Mouse (Mus musculus): Measurements from ENCODE around the gene Pxylp1. TPM values are rescaled to one million over a fixed set of nuclear protein-coding genes. Genes with fewer than 3 reads are reported as not detected.

Gene Pxylp1
- polyA plus RNA-seq, 1 experiment from 2014 or later: 49.1 TPM

DNA sequence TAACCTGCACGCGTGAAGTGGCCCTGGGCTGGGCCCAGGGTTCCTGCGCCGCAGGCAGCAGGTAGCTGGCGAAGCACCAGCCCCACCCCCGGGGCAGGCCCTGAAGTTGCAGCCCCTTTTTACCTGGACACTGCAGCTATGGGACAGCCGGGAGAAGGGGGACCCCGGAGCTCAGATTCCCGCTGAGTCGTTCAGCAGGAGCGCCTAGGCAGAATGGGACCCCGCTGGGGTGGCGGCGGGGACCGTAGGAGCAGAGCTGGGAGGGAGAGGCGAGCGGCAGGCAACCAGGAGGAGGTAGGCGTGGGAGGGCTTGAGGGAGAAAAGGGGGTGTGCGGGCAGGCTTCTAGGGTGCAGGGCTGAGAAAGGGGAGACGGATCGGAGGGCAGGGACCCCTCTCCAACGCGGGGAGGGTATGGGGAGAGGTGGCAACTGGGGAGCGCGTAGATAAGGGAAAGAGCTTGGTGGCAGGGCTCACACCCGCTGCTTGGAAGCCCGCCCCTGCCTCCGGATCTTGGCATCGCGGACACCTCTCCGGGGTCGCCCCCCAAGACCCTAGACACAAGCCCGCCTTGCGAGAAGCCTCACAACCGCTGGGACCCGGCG, 3.6 kb downstream of the Pxylp1 start:
- DNase-seq (ENCODE audit: low spot score): peak; percentile 43
- Histone ChIP-seq H3K9me3 (replicated peaks) (no peaks in the 10 kb centered on the region), H3K4me1 (peaks cover 94% of the 10 kb centered on the region), H3K36me3 (no peaks in the 10 kb centered on the region), H3K27ac (replicated peaks) (peak overlapping the region; percentile 94), H3K4me3 (peak overlapping the region; percentile 68), H3K27me3 (ENCODE audit: low read depth, poor library complexity, severe bottlenecking) (peaks cover 39% of the 10 kb centered on the region)
- WGBS: under 1% methylated on average over 35 of the region's 37 CpGs

DNA sequence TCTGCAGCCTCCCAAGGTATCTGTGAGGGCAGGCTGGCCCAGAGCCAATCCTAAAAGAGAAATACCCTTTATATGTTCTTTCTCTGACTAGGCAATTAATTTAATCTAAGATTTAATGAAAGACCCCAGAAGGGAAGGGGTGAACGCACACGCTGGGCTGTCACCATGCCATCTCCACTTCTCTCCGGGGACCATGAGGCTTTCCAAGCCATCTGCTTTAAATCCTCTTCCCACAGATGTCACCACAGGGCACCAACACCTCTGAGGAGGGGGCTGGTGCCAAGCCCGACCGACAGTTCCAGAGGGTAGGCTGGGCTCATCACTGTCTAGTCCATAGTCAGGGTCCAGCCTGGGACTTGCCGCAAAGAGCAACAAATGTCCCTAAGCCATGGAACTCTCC, 4.5 kb downstream of the Pxylp1 start:
- DNase-seq (ENCODE audit: low spot score): no peak
- Histone ChIP-seq H3K4me1 (peaks cover 94% of the 10 kb centered on the region), H3K27me3 (ENCODE audit: low read depth, poor library complexity, severe bottlenecking) (peaks cover 39% of the 10 kb centered on the region), H3K27ac (replicated peaks) (peak overlapping the region; percentile 5; the same call in 1 of the 2 replicates), H3K4me3 (peak overlapping the region; percentile 68), H3K36me3 (no peaks in the 10 kb centered on the region), H3K9me3 (replicated peaks) (no peaks in the 10 kb centered on the region)
- WGBS: 15% methylated on average over 6 of the region's 6 CpGs

DNA sequence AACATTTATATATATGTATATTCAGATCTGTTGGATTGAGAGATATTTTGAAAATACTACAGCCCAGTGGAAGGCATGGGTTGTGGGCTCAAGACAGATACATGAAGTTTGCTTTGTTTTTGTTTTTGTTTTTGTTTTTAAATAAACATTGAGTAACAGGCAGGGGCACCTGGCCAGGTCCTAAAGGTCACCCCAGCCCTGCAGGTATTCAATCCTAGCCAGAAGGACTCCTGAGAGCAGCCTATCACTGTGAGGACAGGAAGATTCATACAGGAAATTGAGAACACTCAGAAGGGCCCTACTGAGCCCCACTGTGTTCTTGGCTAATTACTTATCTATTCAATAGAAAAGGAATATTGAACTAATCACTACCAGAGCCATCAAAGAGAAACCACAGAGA, 5.0 kb downstream of the Pxylp1 start:
- Histone ChIP-seq H3K36me3 (no peaks in the 10 kb centered on the region), H3K4me3 (peak overlapping the region; percentile 68), H3K9me3 (replicated peaks) (no peaks in the 10 kb centered on the region), H3K27me3 (ENCODE audit: low read depth, poor library complexity, severe bottlenecking) (peaks cover 39% of the 10 kb centered on the region), H3K27ac (replicated peaks) (0 out of 2 replicates have a peak overlapping the region, but pooled peaks have one; percentile 5), H3K4me1 (peaks cover 94% of the 10 kb centered on the region)
- DNase-seq (ENCODE audit: low spot score): no peak

DNA sequence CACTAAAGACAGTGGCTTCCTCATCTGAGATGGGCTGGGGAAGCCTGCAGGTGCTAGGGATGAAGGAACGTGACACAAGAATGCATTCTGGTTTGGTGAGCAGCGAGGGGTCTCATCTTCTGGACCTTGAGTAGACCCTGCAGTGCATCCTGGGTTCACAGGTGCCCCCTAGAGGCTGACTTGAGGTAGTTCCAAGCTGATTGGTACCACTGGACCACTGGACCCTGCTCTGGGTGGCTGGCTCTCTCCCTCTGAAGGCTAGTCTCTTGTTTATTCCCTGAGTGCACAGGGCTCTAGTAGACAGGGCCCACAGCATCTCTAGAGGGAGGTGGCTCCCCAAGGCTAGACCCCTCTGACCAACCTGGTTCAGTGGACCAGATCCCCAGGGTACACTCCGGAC, 6.7 kb downstream of the Pxylp1 start:
- WGBS: 64% methylated on average over 3 of the region's 3 CpGs
- H3K36me3 ChIP-seq: 0 out of 2 replicates have a peak, but pooled peaks cover 4% of the 10 kb centered on the region
- no peak overlapping the region for H3K4me3 ChIP-seq
- H3K4me1 ChIP-seq: peaks cover 83% of the 10 kb centered on the region
- H3K27ac ChIP-seq (replicated peaks): no peak overlapping the region
- H3K9me3 ChIP-seq (replicated peaks): no peaks in the 10 kb centered on the region
- H3K27me3 ChIP-seq (ENCODE audit: low read depth, poor library complexity, severe bottlenecking): peaks cover 32% of the 10 kb centered on the region
- no peak for DNase-seq (ENCODE audit: low spot score)

DNA sequence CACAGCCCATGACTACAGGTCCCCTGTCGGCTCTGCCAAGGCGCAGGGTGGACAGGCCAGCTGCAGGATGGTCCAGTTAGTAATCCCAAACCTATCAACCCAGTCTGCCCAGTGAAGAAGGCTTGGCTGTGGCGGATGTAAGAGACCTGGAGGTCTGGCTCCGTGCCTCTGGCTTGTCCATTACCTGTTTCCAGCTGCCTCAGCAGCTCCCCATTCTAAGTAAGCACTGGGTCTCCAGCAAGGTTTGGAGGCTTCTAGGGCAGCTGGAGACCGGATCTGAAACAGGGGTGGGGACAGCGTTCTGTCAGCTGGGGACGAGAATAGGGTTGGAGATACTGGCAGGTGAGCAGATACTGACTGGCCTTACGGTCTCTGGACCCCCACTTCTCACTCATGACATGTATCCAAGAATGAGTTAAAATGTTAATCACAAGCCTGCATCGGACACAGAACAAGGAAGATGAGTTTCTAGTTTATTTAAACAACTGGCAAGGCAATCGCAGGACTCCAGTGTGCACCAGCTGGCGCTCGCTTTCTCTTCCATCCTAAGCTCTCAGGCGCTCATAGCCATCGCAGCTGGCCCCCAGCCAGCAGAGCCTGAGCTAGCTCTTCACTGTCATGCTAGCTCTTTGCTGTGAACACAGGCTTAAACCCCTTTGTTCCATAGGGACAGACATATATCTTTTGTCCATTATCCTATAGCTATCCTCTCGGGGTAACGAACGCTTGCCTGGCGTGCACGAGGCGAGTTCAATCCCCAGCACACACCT, 9.8 kb downstream of the Pxylp1 start:
- Histone ChIP-seq H3K36me3 (peaks cover 12% of the 10 kb centered on the region; the same call in 1 of the 2 replicates), H3K27me3 (ENCODE audit: low read depth, poor library complexity, severe bottlenecking) (peaks cover 13% of the 10 kb centered on the region), H3K27ac (replicated peaks) (peak overlapping the region; percentile 28; the same call in 1 of the 2 replicates), H3K4me3 (no peak overlapping the region), H3K4me1 (peaks cover 72% of the 10 kb centered on the region), H3K9me3 (replicated peaks) (no peaks in the 10 kb centered on the region)
- WGBS: 85% methylated on average over 20 of the region's 20 CpGs
- no peak for DNase-seq (ENCODE audit: low spot score)

DNA sequence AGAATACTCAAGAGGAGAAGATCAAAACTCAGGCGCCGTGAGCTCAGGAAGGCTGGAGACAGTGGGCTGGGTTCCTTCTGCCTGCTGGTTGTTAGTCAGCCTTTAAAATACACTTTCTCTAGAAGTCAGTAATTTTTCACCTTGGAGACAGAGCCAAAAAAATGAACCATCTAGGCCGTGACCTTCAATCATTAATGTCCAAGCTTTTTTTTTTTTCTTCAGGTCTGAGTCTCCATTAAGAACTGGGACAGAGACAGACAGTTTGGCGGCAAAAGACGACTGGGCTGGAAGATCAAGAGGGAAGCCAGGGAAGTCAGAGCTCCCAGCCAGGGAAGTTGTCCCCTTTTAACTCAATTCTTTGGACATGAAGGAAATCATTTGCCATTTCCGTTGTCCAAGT, 10.6 kb downstream of the Pxylp1 start:
- Histone ChIP-seq H3K4me3 (no peak overlapping the region), H3K9me3 (replicated peaks) (no peaks in the 10 kb centered on the region), H3K4me1 (peaks cover 67% of the 10 kb centered on the region), H3K27ac (replicated peaks) (no peak overlapping the region), H3K27me3 (ENCODE audit: low read depth, poor library complexity, severe bottlenecking) (peaks cover 5% of the 10 kb centered on the region), H3K36me3 (peaks cover 12% of the 10 kb centered on the region; the same call in 1 of the 2 replicates)
- DNase-seq (ENCODE audit: low spot score): no peak
- 85% methylated on average over 6 of the region's 6 CpGs for WGBS

DNA sequence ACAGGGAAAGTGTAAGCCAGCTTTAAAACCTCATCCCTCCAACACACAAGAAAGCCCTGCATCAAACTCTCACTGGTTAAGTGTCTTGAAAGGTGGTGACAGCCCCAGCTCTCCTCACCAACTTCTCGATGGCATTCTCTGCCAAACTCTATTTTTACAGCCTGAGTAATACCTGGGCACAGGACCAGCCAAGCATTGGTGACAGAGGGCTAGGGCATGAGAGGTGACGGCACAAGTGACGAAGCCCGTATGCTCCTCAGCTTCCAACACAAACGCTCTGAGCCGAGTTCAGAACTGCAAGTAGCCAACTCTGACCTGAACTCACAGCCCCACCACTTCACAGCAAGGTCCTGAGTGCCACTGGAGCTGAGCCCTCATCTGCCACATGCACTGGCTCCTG, 13.4 kb downstream of the Pxylp1 start:
- Histone ChIP-seq H3K4me3 (no peak overlapping the region), H3K36me3 (peaks cover 12% of the 10 kb centered on the region; the same call in 1 of the 2 replicates), H3K4me1 (peaks cover 51% of the 10 kb centered on the region), H3K27ac (replicated peaks) (no peak overlapping the region), H3K27me3 (ENCODE audit: low read depth, poor library complexity, severe bottlenecking) (no peaks in the 10 kb centered on the region), H3K9me3 (replicated peaks) (no peaks in the 10 kb centered on the region)
- no peak for DNase-seq (ENCODE audit: low spot score)
- 91% methylated on average over 6 of the region's 6 CpGs for WGBS

DNA sequence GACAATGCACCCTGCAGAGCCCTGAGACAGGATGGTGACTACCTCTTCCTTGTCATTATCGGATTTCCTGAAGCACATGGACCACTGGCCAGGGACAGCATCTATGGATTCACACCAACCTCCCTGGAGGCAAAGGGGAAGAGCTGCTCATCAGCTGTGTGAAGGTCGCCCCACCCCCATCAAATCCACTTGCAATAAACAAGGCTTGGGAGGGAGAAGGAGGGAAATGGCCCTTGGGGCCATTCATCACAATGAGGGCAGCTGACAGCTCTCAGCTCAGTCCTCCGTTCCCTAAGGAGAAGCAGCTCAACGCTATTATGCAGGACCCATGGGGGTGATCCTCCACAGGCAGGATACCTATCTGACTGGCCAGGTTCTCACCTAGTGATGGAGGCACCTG, 14.0 kb downstream of the Pxylp1 start:
- H3K27ac ChIP-seq (replicated peaks): 0 out of 2 replicates have a peak overlapping the region, but pooled peaks have one; percentile 0

DNA sequence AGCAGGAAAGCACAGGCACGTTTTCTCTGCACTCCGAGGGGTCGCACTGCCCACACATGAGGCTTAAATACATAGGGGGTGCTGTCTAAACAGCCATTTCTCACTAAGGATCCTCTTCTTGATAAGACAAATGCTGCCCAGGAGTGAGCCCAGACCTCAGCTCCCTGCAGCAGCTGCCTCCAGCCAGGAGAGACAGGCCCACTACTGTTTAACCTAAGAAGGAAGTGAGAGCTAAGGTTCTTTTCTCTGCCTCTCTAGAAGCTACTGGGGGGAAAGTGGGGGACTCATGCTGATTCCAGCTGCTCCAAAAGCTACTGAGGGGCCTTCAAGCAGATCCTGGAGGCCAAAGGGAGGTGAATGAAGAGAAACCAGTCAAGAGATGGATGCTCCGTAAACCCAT, 16.8 kb downstream of the Pxylp1 start:
- no peak overlapping the region for H3K27ac ChIP-seq (replicated peaks)
- 69% methylated on average over 4 of the region's 4 CpGs for WGBS

More for the DNA sequence above, 14.0 kb downstream of the Pxylp1 start:
- Histone ChIP-seq H3K27me3 (ENCODE audit: low read depth, poor library complexity, severe bottlenecking) (no peaks in the 10 kb centered on the region), H3K4me3 (no peak overlapping the region), H3K9me3 (replicated peaks) (peaks cover 4% of the 10 kb centered on the region; the same call in 1 of the 2 replicates), H3K36me3 (peaks cover 16% of the 10 kb centered on the region), H3K4me1 (peaks cover 46% of the 10 kb centered on the region)
- no peak for DNase-seq (ENCODE audit: low spot score)
- WGBS: 46% methylated on average over 4 of the region's 4 CpGs

DNA sequence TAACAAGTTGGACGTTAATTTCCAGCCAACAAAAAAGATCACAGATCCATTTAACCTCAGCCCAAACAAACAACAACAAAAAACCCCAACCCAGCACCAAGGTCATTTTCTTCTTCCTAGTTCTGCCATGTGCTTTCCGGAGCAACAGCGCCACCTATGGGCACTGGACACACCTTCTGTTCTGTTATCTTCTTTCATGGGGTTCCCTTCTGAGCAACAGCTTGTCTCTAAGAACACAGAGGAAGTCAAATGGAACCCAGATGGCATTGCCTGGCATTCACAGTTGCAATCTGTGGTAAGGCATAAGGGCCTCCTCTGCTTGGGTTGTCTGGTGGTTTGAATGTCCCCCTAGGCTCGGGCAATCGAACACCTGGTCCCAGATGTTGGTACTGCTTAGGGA, 19.4 kb downstream of the Pxylp1 start:
- H3K9me3 ChIP-seq (replicated peaks): peaks cover 16% of the 10 kb centered on the region; the same call in 1 of the 2 replicates
- peaks cover 16% of the 10 kb centered on the region for H3K4me1 ChIP-seq
- no peaks in the 10 kb centered on the region for H3K27me3 ChIP-seq (ENCODE audit: low read depth, poor library complexity, severe bottlenecking)
- 78% methylated on average over 5 of the region's 5 CpGs for WGBS
- no peak for DNase-seq (ENCODE audit: low spot score)
- no peak overlapping the region for H3K4me3 ChIP-seq
- H3K36me3 ChIP-seq: peaks cover 31% of the 10 kb centered on the region
- H3K27ac ChIP-seq (replicated peaks): no peak overlapping the region

More for the DNA sequence above, 16.8 kb downstream of the Pxylp1 start:
- Histone ChIP-seq H3K27me3 (ENCODE audit: low read depth, poor library complexity, severe bottlenecking) (no peaks in the 10 kb centered on the region), H3K9me3 (replicated peaks) (peaks cover 14% of the 10 kb centered on the region; the same call in 1 of the 2 replicates), H3K4me1 (peaks cover 29% of the 10 kb centered on the region), H3K36me3 (peaks cover 34% of the 10 kb centered on the region), H3K4me3 (no peak overlapping the region)
- DNase-seq (ENCODE audit: low spot score): no peak

DNA sequence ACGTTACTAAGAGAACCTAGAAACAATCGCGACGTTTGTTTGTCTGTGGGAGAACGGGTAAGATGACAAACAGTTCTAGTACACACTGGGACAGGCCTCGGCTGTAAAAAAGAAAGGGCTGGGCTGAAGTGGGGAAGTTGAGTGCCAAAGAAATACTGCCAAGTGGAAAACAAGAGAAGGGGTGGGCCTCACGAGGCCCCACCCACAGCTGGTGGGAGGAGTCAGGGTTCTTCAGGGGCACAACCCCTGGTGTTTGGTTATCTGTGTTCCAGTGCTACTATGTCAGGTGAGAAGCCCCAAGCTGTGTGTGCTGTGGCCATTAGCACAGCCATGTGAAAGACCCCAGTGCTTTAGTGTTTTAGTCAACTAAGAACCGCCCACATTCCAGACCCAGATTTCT, 22.4 kb downstream of the Pxylp1 start:
- DNase-seq (ENCODE audit: low spot score): no peak
- WGBS: 82% methylated on average over 8 of the region's 8 CpGs
- peaks cover 31% of the 10 kb centered on the region for H3K36me3 ChIP-seq

DNA sequence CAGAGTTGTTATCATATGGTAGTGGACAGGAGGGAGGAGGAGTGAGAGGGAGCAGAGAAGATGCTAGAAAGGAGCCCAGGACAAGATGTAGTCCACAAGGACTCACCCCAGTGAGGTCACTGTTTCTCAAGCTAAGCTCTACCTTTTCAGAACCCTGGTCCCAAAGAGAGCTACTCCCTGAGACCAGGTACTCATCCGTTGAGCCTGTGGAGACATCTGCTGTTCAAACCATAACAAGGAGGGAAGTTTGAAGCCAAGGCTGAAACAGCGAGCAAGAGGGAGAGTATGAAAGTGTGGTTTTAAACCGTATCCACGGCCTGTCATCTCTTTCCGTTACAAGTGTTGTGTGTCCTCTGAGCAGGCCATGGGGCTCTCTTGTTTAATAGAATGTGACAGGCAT, 22.9 kb downstream of the Pxylp1 start:
- Histone ChIP-seq H3K9me3 (replicated peaks) (peaks cover 16% of the 10 kb centered on the region; the same call in 1 of the 2 replicates), H3K4me1 (peaks cover 12% of the 10 kb centered on the region), H3K36me3 (peaks cover 31% of the 10 kb centered on the region), H3K27ac (replicated peaks) (no peak overlapping the region), H3K4me3 (no peak overlapping the region), H3K27me3 (ENCODE audit: low read depth, poor library complexity, severe bottlenecking) (no peaks in the 10 kb centered on the region)
- DNase-seq (ENCODE audit: low spot score): no peak
- WGBS: 94% methylated on average over 5 of the region's 5 CpGs

More for the DNA sequence above, 22.4 kb downstream of the Pxylp1 start:
- no peak overlapping the region for H3K27ac ChIP-seq (replicated peaks)
- no peak overlapping the region for H3K4me3 ChIP-seq
- peaks cover 16% of the 10 kb centered on the region; the same call in 1 of the 2 replicates for H3K9me3 ChIP-seq (replicated peaks)
- H3K27me3 ChIP-seq (ENCODE audit: low read depth, poor library complexity, severe bottlenecking): no peaks in the 10 kb centered on the region
- peaks cover 12% of the 10 kb centered on the region for H3K4me1 ChIP-seq

DNA sequence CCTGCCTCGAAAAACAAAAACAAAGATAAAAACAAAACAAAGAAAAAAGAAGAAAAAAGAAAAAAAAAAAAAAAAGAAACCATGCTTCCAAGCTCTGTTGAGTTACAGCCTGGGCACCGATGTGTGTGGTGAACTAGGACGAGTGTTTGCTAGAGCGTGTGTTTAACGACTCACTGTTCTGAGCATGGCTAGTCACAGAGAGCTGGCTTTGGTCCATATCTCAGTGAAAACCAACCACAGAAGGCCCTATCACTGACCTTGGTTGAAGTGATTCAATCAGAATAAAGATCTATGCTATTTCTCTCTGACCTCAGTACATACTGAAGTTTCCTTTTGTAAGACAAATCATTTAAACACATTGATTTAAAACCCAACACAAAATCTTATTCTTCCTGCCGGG, 23.9 kb downstream of the Pxylp1 start:
- Histone ChIP-seq H3K9me3 (replicated peaks) (peaks cover 13% of the 10 kb centered on the region; the same call in 1 of the 2 replicates), H3K4me3 (no peak overlapping the region), H3K4me1 (peaks cover 12% of the 10 kb centered on the region), H3K36me3 (peaks cover 28% of the 10 kb centered on the region), H3K27me3 (ENCODE audit: low read depth, poor library complexity, severe bottlenecking) (no peaks in the 10 kb centered on the region), H3K27ac (replicated peaks) (no peak overlapping the region)
- DNase-seq (ENCODE audit: low spot score): no peak
- 95% methylated on average over 6 of the region's 6 CpGs for WGBS

Data from midbrain, embryonic 10.5 days (tissue).